Mouse (Mus musculus): ENCODE data around the gene Slc39a11. TPM values are rescaled to one million over a fixed set of nuclear protein-coding genes. Genes with fewer than 3 reads are reported as not detected.

Gene Slc39a11
- polyA plus RNA-seq, 1 experiment from 2014 or later: 16.8 TPM

DNA sequence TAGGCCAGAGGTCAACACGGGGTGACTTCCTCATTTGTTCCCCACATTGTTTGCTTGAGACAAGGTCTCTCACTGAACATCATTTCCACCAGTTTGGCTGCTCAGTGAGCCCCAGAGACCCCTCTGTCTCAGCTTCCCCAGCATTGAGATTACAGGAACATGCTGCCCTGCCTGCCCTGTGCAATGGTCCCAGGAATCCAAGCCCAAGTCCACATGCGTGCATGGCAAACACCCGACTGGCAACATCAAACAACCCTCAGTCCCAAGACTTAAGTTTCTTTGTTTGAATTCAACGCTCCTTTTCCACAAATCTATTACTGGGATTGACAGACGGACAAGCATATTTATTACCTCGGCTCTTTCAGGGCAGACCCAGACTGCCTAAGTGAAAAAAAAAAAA is 110.8 kb downstream of the Slc39a11 start:
- Histone ChIP-seq H3K27ac (replicated peaks) (no peak overlapping the region), H3K4me1 (peaks cover 25% of the 10 kb centered on the region), H3K4me2 (no peak overlapping the region), H3K27me3 (replicated peaks) (peaks cover 11% of the 10 kb centered on the region; the same call in 1 of the 2 replicates), H3K36me3 (0 out of 2 replicates have a peak, but pooled peaks cover 3% of the 10 kb centered on the region), H3K9me3 (no peaks in the 10 kb centered on the region), H3K4me3 (no peak overlapping the region), H3K9ac (no peak overlapping the region)
- no peak for ATAC-seq (ENCODE audit: extremely low read depth, insufficient number of reproducible peaks, low FRiP score, low TSS enrichment)
- 78% methylated on average over 6 of the region's 6 CpGs for WGBS

DNA sequence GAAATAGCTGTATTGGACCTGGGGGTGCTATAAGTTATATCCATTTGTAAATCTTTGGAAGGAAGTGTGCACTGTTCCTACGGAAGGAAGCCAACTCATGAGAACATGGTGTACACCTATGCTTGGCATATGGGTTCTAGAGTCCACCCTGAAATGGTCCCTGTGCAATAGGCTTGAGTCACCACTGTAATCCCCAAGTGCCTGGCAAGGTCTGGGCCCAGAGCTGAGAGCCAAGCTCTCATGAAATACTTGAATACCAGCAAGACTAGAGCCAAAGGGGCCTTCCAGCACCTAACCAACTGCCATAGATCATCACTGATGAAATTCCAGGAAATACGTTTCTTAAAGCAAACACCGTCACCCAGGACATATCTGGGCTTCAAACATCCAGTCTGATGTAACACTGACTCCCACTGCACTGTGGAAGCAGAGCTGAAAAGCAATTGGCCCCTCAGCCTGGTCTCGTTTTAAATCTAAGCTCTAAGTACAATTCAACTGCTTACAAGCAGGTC is 111.4 kb downstream of the Slc39a11 start:
- ATAC-seq (ENCODE audit: extremely low read depth, insufficient number of reproducible peaks, low FRiP score, low TSS enrichment): no peak
- no peak overlapping the region for H3K4me2 ChIP-seq
- H3K27me3 ChIP-seq (replicated peaks): peaks cover 11% of the 10 kb centered on the region; the same call in 1 of the 2 replicates
- 86% methylated on average over 4 of the region's 4 CpGs for WGBS
- no peak overlapping the region for H3K27ac ChIP-seq (replicated peaks)
- H3K9ac ChIP-seq: no peak overlapping the region
- peaks cover 30% of the 10 kb centered on the region for H3K4me1 ChIP-seq
- 0 out of 2 replicates have a peak, but pooled peaks cover 3% of the 10 kb centered on the region for H3K36me3 ChIP-seq
- no peaks in the 10 kb centered on the region for H3K9me3 ChIP-seq
- H3K4me3 ChIP-seq: no peak overlapping the region

DNA sequence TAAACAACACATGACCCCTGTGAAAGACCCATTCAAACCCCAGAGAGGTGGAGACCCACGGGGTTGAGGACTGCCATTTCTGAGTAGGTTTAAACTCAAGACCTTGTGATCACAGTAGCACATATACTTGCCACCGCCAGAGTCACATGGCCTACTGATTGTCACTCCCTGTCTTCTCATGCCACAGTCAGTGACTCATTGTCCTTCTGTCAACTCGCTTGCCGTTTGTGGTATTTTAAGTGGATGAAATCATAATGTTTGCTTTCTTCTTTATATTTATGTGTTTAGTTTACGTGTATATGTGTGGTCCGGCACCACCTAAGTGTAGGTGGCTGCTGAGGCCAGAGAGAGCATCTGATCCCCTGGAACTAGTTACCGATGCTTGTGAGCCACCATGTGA is 112.2 kb downstream of the Slc39a11 start:
- no peak overlapping the region for H3K9ac ChIP-seq

DNA sequence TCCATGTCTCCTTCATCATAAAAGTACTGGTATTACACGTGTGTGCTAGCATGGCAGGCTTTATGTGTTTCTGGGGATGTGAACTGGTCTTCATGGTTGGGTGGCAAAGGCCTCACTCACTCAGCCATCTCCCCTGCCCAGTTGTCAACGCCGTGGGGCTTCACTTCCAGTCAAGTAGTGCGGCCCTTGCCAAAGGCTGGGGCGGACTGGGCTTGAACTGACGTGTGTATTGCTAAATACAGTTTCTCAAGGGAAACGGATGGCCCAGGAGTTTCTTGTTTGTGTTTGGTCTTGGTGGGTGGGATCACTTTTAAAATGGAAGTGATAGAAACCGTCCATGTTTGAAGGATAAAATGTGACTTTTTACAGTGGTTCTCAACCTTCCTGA is 112.7 kb downstream of the Slc39a11 start:
- Histone ChIP-seq H3K4me2 (no peak overlapping the region), H3K27me3 (replicated peaks) (peaks cover 11% of the 10 kb centered on the region; the same call in 1 of the 2 replicates), H3K27ac (replicated peaks) (no peak overlapping the region), H3K36me3 (0 out of 2 replicates have a peak, but pooled peaks cover 3% of the 10 kb centered on the region), H3K4me3 (no peak overlapping the region), H3K9me3 (no peaks in the 10 kb centered on the region), H3K9ac (no peak overlapping the region), H3K4me1 (peaks cover 30% of the 10 kb centered on the region)
- 71% methylated on average over 8 of the region's 8 CpGs for WGBS
- ATAC-seq (ENCODE audit: extremely low read depth, insufficient number of reproducible peaks, low FRiP score, low TSS enrichment): no peak

More for the DNA sequence above, 112.2 kb downstream of the Slc39a11 start:
- H3K9me3 ChIP-seq: no peaks in the 10 kb centered on the region
- peaks cover 11% of the 10 kb centered on the region; the same call in 1 of the 2 replicates for H3K27me3 ChIP-seq (replicated peaks)
- H3K4me3 ChIP-seq: no peak overlapping the region
- H3K4me2 ChIP-seq: no peak overlapping the region
- H3K27ac ChIP-seq (replicated peaks): no peak overlapping the region
- no peak for ATAC-seq (ENCODE audit: extremely low read depth, insufficient number of reproducible peaks, low FRiP score, low TSS enrichment)
- peaks cover 30% of the 10 kb centered on the region for H3K4me1 ChIP-seq
- 73% methylated on average over 7 of the region's 7 CpGs for WGBS
- 0 out of 2 replicates have a peak, but pooled peaks cover 3% of the 10 kb centered on the region for H3K36me3 ChIP-seq

DNA sequence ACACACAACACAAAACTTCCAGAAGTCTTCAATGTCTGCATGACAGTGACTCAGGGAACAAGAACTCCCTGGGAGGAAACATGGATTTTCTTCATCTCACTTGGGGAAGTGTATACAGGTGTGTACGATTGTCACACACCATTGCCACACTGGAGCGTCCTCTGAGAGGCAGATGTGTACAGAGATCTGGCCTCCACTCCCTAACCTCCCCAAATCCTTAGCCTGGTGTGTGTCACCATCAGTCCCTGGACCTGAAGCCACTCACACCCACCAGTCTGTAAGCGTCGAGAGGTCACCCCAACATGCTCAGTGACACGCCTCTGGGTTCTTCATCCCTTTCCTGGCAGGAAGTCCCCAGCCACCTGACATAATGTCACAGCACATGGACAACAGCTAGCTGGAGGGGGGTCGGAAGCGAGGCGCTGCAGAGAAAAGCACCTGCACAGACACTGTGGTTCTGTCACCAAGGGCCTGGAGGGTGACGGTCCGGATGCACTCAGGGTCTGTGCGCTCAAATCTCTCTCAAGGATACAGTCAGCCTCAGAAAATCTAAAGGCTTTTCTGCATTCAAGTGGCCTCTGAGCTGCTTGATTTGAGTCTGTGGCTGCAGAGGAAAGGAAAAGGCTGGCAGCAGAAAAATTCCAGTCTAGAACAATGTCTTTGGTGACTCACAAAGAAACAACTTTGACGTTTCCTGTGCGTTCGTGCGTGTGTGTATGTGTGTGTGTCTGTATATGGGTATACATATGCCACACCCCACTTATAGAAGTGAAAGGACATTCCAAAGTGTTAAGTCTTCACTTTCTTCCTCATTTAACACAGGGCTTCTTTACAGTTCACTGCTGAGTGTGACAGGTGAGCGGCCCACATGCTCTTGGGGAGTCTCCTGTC is 113.3 kb downstream of the Slc39a11 start:
- Histone ChIP-seq H3K4me3 (no peak overlapping the region), H3K4me1 (peaks cover 30% of the 10 kb centered on the region), H3K27ac (replicated peaks) (no peak overlapping the region), H3K27me3 (replicated peaks) (peaks cover 11% of the 10 kb centered on the region; the same call in 1 of the 2 replicates), H3K4me2 (no peak overlapping the region), H3K36me3 (no peaks in the 10 kb centered on the region), H3K9me3 (no peaks in the 10 kb centered on the region), H3K9ac (no peak overlapping the region)
- 76% methylated on average over 16 of the region's 16 CpGs for WGBS
- no peak for ATAC-seq (ENCODE audit: extremely low read depth, insufficient number of reproducible peaks, low FRiP score, low TSS enrichment)

DNA sequence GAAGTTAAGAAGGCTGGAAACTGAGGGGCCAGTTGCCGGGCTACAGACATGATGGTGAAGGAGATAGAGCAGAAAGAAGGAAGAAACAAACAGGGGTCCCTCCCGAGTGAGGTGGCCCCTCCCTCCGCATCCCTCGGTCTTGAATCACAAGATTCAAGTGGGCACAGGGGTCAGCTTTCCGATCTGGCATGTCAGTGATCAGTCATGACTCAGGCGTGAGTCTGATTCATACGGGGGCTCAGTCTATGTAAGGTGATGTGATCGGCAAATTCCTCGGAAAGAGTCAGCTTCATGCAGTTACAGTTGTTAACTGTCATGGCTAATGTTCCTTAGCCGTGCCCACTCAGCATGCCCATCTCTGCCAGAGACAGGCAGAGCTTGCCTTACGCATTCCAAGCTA is 115.5 kb downstream of the Slc39a11 start:
- Histone ChIP-seq H3K9me3 (no peaks in the 10 kb centered on the region), H3K4me1 (peaks cover 22% of the 10 kb centered on the region), H3K4me2 (no peak overlapping the region), H3K27me3 (replicated peaks) (peaks cover 8% of the 10 kb centered on the region; the same call in 1 of the 2 replicates), H3K27ac (replicated peaks) (no peak overlapping the region), H3K36me3 (no peaks in the 10 kb centered on the region), H3K9ac (no peak overlapping the region), H3K4me3 (no peak overlapping the region)
- 71% methylated on average over 11 of the region's 11 CpGs for WGBS
- ATAC-seq (ENCODE audit: extremely low read depth, insufficient number of reproducible peaks, low FRiP score, low TSS enrichment): no peak

DNA sequence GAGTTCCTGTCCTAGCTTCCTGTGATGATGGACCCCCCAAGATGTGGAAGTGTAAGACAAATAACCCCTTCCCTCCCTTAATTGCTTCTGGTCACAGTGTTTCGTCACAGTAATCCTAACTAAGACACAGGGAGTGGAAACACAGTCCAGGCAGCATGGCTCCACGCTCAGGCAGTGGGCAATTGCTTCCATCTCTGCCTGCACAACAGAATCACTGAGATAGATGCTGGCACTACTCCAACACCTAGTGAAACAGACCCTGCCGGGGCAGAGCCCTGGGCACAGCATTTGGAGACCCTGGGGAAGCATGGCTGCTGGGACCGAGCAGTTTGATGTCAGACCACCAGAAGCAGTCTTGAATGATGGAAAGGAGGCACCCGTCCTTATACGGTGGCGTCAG is 115.9 kb downstream of the Slc39a11 start:
- Histone ChIP-seq H3K27me3 (replicated peaks) (peaks cover 8% of the 10 kb centered on the region; the same call in 1 of the 2 replicates), H3K9me3 (no peaks in the 10 kb centered on the region), H3K4me2 (no peak overlapping the region), H3K4me3 (no peak overlapping the region), H3K36me3 (no peaks in the 10 kb centered on the region), H3K4me1 (peaks cover 18% of the 10 kb centered on the region), H3K27ac (replicated peaks) (no peak overlapping the region), H3K9ac (no peak overlapping the region)
- 52% methylated on average over 7 of the region's 7 CpGs for WGBS
- no peak for ATAC-seq (ENCODE audit: extremely low read depth, insufficient number of reproducible peaks, low FRiP score, low TSS enrichment)

DNA sequence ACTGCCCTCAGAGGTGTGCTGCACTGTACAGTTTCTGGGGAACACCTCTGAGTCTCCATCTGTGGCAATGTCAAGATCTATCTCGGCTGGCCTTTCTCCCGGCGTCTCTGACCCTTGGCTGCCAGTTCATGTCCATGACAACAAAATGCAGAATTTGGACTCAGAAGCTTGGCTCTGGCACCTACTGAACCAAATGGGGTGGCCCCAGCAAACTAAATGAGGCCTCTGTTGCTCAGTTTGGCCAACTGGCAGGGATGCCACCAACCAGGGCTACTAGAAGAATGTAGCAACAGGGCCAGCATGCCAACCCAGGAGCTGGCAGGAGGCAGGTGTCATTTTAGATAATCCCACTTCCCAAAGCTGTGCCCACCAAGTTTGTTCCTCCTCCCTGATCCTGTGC is 121.5 kb downstream of the Slc39a11 start:
- Histone ChIP-seq H3K27ac (replicated peaks) (no peak overlapping the region), H3K4me2 (no peak overlapping the region), H3K4me3 (no peak overlapping the region), H3K36me3 (no peaks in the 10 kb centered on the region), H3K4me1 (no peaks in the 10 kb centered on the region), H3K9me3 (no peaks in the 10 kb centered on the region), H3K9ac (no peak overlapping the region), H3K27me3 (replicated peaks) (no peaks in the 10 kb centered on the region)
- 91% methylated on average over 3 of the region's 3 CpGs for WGBS
- no peak for ATAC-seq (ENCODE audit: extremely low read depth, insufficient number of reproducible peaks, low FRiP score, low TSS enrichment)

DNA sequence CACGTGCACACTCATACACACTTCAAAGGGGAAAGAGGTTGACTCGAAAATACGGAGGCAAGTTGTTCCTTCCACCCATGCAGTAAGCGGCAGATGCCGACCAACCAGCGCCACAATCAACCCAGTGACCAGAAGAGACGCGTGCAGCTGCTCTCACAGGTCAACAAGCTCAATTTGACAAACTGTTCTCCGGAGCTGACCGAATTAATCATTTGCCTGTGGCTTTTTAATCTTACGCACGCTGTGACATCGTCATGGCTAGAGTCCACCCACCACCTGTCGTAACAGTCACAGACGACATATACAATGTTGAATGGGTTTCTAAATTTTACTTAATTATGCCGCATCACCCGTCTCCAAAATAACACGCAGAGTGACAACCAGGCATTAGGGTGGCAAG is 124.1 kb downstream of the Slc39a11 start:
- H3K36me3 ChIP-seq: 0 out of 2 replicates have a peak, but pooled peaks cover 3% of the 10 kb centered on the region
- H3K9ac ChIP-seq: no peak overlapping the region
- H3K27ac ChIP-seq (replicated peaks): no peak overlapping the region
- ATAC-seq (ENCODE audit: extremely low read depth, insufficient number of reproducible peaks, low FRiP score, low TSS enrichment): no peak
- H3K4me1 ChIP-seq: no peaks in the 10 kb centered on the region
- no peak overlapping the region for H3K4me3 ChIP-seq
- H3K9me3 ChIP-seq: no peaks in the 10 kb centered on the region
- no peak overlapping the region for H3K4me2 ChIP-seq
- 84% methylated on average over 18 of the region's 18 CpGs for WGBS
- no peaks in the 10 kb centered on the region; the same call in 1 of the 2 replicates for H3K27me3 ChIP-seq (replicated peaks)

DNA sequence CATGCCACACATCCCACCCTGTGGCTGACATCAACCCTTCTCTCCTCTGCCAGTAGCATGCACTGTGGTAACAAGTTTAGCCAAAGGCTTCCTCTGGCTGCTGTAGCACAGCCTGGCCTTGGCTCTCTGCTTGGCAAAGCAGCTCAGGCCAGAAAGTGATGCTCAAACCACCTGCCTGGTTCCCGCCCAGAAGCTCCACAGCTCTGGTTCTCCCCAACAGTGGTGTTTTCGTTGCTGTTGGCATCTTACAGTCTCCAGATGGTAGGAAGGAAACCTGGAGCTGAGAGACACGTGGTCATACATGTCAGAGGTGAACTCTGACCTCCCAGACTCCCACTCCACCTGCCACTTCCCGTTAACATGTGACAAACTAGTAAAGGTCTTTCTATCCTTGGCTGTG is 127.2 kb downstream of the Slc39a11 start:
- no peak for ATAC-seq (ENCODE audit: extremely low read depth, insufficient number of reproducible peaks, low FRiP score, low TSS enrichment)
- H3K9me3 ChIP-seq: no peaks in the 10 kb centered on the region
- WGBS: 65% methylated on average over 4 of the region's 4 CpGs
- H3K27me3 ChIP-seq (replicated peaks): no peaks in the 10 kb centered on the region; the same call in 1 of the 2 replicates
- H3K4me3 ChIP-seq: no peak overlapping the region
- H3K4me1 ChIP-seq: peaks cover 10% of the 10 kb centered on the region
- H3K36me3 ChIP-seq: 0 out of 2 replicates have a peak, but pooled peaks cover 3% of the 10 kb centered on the region
- H3K9ac ChIP-seq: no peak overlapping the region
- no peak overlapping the region for H3K4me2 ChIP-seq
- H3K27ac ChIP-seq (replicated peaks): no peak overlapping the region

DNA sequence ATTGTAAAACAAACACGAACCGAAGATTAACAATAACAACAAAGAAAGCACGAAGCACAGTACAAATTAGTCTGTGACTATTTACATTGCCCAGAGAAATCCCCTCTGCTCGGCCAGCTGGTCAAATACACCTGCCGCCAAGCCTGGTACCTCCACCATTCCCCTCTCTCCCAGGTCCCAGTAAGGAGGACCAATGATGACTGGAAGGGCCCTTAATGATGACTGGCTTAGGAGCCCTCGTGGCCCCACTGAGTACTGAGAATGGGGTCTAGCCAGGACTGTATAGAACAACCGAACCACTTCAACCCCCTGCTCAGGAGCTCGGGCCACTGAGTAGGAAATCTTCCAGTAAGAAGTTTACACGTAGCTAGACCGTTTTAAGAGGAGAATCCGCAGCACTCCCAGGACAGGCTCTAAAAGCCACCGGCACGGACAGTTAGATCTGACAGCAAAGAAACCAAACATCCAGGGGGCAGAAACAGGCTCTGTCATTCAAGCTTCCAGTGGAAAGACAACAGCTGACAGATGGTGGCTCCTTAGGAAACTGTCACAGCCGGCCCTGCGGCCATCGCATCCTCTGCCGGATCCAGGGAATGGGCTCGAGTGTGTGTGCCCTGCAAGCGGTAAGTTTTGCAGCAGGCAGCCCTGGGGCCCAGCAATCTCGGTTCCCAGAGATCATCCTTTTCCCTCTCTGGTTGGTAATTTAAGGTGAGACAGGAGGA is 128.2 kb downstream of the Slc39a11 start:
- WGBS: 78% methylated on average over 20 of the region's 20 CpGs
- ATAC-seq (ENCODE audit: extremely low read depth, insufficient number of reproducible peaks, low FRiP score, low TSS enrichment): no peak
- H3K36me3 ChIP-seq: 0 out of 2 replicates have a peak, but pooled peaks cover 3% of the 10 kb centered on the region

More for the DNA sequence above, 128.2 kb downstream of the Slc39a11 start:
- no peak overlapping the region for H3K4me3 ChIP-seq
- no peak overlapping the region for H3K4me2 ChIP-seq
- no peak overlapping the region for H3K9ac ChIP-seq
- no peaks in the 10 kb centered on the region for H3K9me3 ChIP-seq
- peaks cover 10% of the 10 kb centered on the region for H3K4me1 ChIP-seq
- H3K27ac ChIP-seq (replicated peaks): no peak overlapping the region
- H3K27me3 ChIP-seq (replicated peaks): no peaks in the 10 kb centered on the region; the same call in 1 of the 2 replicates
